Mouse (Mus musculus) embryonic fibroblast, embryonic 13.5 days (primary cell): ENCODE measurements around the gene Zfp106. TPM values are rescaled to one million over a fixed set of nuclear protein-coding genes. Genes with fewer than 3 reads are reported as not detected.

Source experiments
- H3K27ac ChIP-seq: 2 replicates; pipeline ENCODE4 v1.5.1; 2012; ENCODE audit warnings: low read length, control low read depth, inconsistent platforms; ENCODE audit not compliant: insufficient read depth
- H3K4me1 ChIP-seq: 2 replicates; pipeline ENCODE4 v1.6.1; 2011; ENCODE audit warnings: low read length; ENCODE audit not compliant: control insufficient read depth, insufficient read depth
- H3K4me3 ChIP-seq: 2 replicates; pipeline ENCODE4 v1.5.1; 2011; ENCODE audit warnings: mild to moderate bottlenecking, control low read depth, low read length; ENCODE audit not compliant: insufficient read depth
- CTCF ChIP-seq: IDR thresholded peaks from 2 replicates; pipeline ENCODE4 v1.5.1; 2011; ENCODE audit warnings: mild to moderate bottlenecking, control low read depth, low read length, moderate library complexity, borderline replicate concordance; ENCODE audit not compliant: insufficient read depth
- POLR2A ChIP-seq: IDR thresholded peaks from 2 replicates; pipeline ENCODE4 v1.6.1; 2011; ENCODE audit warnings: low read depth, mild to moderate bottlenecking, control low read depth, low read length, moderate library complexity
- polyA plus RNA-seq: library from polyadenylated mRNA; stranded (reverse); fragments of >200 nt; gene quantifications from 2 replicates; pipeline ENCODE4 v1.2.4, GENCODE M21; 2011; ENCODE audit warnings: low read depth; ENCODE audit not compliant: missing spikeins, insufficient read length

Zfp106 gene
- polyA plus RNA-seq, 1 experiment = 102 TPM

GRCm38 (mm10) chr2:120481921-120482320 is 81.7 kb downstream of the Zfp106 start:
- Histone ChIP-seq H3K4me1 (no peaks in the 10 kb centered on the region), H3K27ac (no peak overlapping the region), H3K4me3 (no peak overlapping the region)
- no peak for TF ChIP-seq CTCF
- TF ChIP-seq POLR2A = no peak

GRCm38 (mm10) chr2:120478600-120478999 is 85.0 kb downstream of the Zfp106 start:
- no peak overlapping the region for H3K27ac ChIP-seq
- no peak overlapping the region for H3K4me3 ChIP-seq
- H3K4me1 ChIP-seq = no peaks in the 10 kb centered on the region
- TF ChIP-seq CTCF (peak; percentile 64; the same call in 1 of the 2 replicates), POLR2A (no peak)

DNA sequence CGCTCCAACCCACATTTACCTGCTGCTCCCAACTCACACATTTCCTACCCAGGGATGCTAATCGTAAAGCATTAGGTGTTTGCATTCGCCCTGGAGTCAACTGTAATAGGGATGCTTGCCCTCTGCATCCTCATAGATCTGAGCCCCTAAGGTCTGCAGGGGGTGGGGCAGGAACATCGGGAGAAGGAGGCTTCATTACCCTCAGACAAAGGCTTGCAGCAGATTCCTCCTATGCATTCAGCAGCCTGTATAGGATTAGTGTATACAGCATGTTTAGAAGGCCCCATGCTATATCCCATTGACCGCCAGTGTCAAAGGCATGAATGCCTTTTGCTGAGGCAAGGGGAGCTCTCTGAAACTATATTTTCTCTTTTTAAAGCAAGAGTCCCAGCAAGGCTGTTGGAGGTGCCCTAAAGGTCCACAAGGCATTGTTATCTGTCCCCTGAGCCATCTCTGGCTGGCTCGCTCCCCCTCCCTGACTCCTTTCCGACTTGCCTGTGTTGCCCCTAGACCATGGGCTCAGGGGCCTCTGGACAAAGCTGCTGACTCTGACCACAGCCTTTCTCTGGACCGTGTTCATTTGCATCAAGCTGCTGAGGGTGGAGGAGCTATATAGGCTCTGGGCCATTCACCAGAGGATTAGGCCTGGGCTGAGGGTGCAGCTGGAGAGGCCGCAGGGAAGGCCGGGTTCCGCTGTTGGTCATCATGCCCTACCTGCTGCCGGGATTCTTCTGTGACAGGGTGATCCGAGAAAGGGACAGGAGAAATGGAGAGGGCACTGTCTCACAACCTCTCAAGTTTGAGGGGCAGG is 87.2 kb downstream of the Zfp106 start:
- TF ChIP-seq CTCF (no peak), POLR2A (no peak)
- Histone ChIP-seq H3K27ac (no peak overlapping the region), H3K4me3 (no peak overlapping the region), H3K4me1 (no peaks in the 10 kb centered on the region)

DNA sequence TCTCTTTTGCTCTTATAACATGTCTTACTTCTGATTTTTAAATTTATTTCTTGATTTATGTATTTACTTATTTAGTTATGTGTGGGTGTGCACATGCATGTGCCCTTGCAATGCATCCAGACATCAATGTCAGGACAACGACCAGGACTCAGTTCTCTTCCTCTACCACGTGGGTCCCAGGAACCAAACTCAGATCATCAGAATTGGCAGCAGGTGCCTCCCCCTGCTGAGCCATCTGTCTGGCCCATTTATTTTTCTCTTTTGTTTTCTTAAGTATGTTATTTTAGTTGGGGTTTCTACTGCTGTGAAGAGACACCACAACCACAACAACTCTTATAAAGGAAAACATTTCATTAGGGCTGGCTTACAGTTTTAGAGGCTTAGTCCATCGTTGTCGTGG is 92.8 kb downstream of the Zfp106 start:
- Histone ChIP-seq H3K4me3 (no peak overlapping the region), H3K4me1 (no peaks in the 10 kb centered on the region), H3K27ac (no peak overlapping the region)
- TF ChIP-seq POLR2A (no peak), CTCF (no peak)

DNA sequence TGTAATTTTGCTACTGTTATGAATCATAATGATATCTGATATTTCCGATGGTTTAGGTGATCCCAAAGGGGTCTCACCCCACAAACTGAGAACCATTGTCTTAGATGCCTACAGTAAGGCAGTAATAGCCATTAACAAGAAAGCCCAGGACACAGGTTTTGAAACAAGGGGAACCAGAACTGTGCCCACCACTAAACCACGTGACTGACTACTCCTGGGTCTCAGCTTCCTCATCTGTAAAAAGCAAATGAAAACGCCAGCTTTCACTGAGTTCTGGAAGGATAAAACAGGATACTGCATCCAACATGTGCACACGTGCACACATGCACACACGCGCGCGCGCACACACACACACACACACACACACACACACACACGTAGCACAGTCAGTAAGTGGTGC is 93.9 kb downstream of the Zfp106 start:
- Histone ChIP-seq H3K4me3 (no peak overlapping the region), H3K27ac (no peak overlapping the region), H3K4me1 (no peaks in the 10 kb centered on the region)
- no peak for TF ChIP-seq POLR2A
- no peak for TF ChIP-seq CTCF

GRCm38 (mm10) chr2:120469220-120469619 is 94.4 kb downstream of the Zfp106 start:
- H3K4me1 ChIP-seq = no peaks in the 10 kb centered on the region
- no peak overlapping the region for H3K4me3 ChIP-seq
- no peak overlapping the region for H3K27ac ChIP-seq
- no peak for TF ChIP-seq POLR2A
- TF ChIP-seq CTCF = no peak

- TF ChIP-seq CTCF = no peak
- no peak for TF ChIP-seq POLR2A
- Histone ChIP-seq H3K4me3 (no peak overlapping the region), H3K27ac (no peak overlapping the region), H3K4me1 (no peaks in the 10 kb centered on the region)
These were observed 95.6 kb downstream of the Zfp106 start for GRCm38 (mm10) chr2:120468011-120468410.

DNA sequence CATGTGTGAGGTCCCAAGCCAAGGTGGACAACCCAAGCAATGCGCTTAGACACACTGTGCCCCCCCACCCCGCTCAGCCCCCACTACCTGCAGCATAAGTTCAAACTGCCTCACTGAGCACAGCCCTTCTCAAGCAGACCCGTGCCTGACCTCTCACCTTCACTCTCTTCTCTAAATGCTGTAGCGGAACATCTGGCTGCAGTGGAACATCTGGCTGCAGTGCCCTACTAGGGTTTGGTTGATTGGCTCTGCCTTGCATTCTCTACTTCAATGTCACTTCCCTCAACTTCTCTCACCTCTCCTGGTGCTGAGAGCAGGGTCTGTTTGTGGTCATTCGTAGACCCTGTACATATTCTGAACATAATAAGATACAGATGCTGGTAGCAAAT is 98.3 kb downstream of the Zfp106 start:
- no peaks in the 10 kb centered on the region for H3K4me1 ChIP-seq
- H3K27ac ChIP-seq = no peak overlapping the region
- no peak overlapping the region for H3K4me3 ChIP-seq
- TF ChIP-seq POLR2A (no peak), CTCF (no peak)

GRCm38 (mm10) chr2:120464732-120465396 is 98.8 kb downstream of the Zfp106 start:
- Histone ChIP-seq H3K4me3 (no peak overlapping the region), H3K27ac (no peak overlapping the region), H3K4me1 (no peaks in the 10 kb centered on the region)
- TF ChIP-seq POLR2A (no peak), CTCF (no peak)

DNA sequence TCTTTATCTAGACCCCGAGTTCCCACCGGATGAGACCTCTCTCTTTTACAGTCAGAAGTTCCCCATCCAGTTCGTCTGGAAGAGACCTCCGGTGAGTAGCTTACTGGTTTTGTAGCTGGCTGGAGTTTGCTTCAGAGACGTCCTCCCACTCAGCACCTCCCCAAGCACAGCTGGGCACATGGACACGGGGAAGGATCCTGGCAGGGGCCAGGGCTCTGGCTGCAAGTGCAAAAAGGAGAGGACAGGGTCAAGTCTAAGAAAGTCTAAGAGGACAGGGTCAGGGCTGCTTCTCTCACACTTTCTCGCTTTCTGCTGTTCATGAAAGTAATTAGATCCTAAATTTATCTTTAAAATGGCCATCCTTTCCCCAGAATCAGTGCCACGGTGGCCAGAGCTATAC is 99.6 kb downstream of the Zfp106 start:
- Histone ChIP-seq H3K27ac (no peak overlapping the region), H3K4me1 (no peaks in the 10 kb centered on the region), H3K4me3 (no peak overlapping the region)
- no peak for TF ChIP-seq POLR2A
- no peak for TF ChIP-seq CTCF
